12 mouse cellular contexts compared by ENCODE assay signal in genomic region chr13:75163408-75163807, GRCm38 (mm10).
DNase-seq lines count a peak whose midpoint lies in the region; ATAC-seq and TF ChIP-seq lines count a peak whose summit lies in the region.
"Had no signal": no experiment of that assay in that cellular context is flagged by ENCODE, and none has a peak within 500 bp of the region (broad histone marks: within the 10 kb centered on the region; RNA-seq: fewer than 3 reads in every experiment).

No protein-coding gene starts in this region.

- H3K4me1 ChIP-seq in forebrain, embryonic 13.5 days = no peaks in the 10 kb centered on the region
- no peaks in the 10 kb centered on the region for H3K4me1 ChIP-seq in forebrain, embryonic 12.5 days
- H3K4me1 ChIP-seq: embryonic facial prominence, embryonic 13.5 days; limb, embryonic 12.5 days had no signal

- no peaks in the 10 kb centered on the region for H3K36me3 ChIP-seq in forebrain, embryonic 13.5 days (ENCODE audit: poor library complexity, severe bottlenecking)
- no peaks in the 10 kb centered on the region for H3K36me3 ChIP-seq in forebrain, embryonic 12.5 days (replicated peaks)
- H3K36me3 ChIP-seq: embryonic facial prominence, embryonic 13.5 days; limb, embryonic 12.5 days had no signal

- no peak overlapping the region for H3K4me2 ChIP-seq in forebrain, embryonic 13.5 days
- H3K4me2 ChIP-seq in forebrain, embryonic 12.5 days = no peak overlapping the region
- H3K4me2 ChIP-seq: embryonic facial prominence, embryonic 13.5 days; limb, embryonic 12.5 days had no signal

- peak; percentile 88 for ATAC-seq in forebrain, embryonic 13.5 days
- no peak for ATAC-seq in forebrain, embryonic 12.5 days (ENCODE audit: low FRiP score)
- ATAC-seq: lung, postnatal 0 days had no signal

- H3K27me3 ChIP-seq in forebrain, embryonic 13.5 days = no peaks in the 10 kb centered on the region
- H3K27me3 ChIP-seq in forebrain, embryonic 12.5 days = no peaks in the 10 kb centered on the region
- H3K27me3 ChIP-seq: embryonic facial prominence, embryonic 13.5 days; limb, embryonic 12.5 days had no signal

- H3K4me3 ChIP-seq in forebrain, embryonic 13.5 days = no peak overlapping the region
- no peak overlapping the region for H3K4me3 ChIP-seq in forebrain, embryonic 12.5 days (replicated peaks)
- no peak overlapping the region for H3K4me3 ChIP-seq in left cerebral cortex, adult 2 months
- H3K4me3 ChIP-seq: embryonic facial prominence, embryonic 13.5 days; limb, embryonic 12.5 days had no signal

- no peak for TF ChIP-seq CTCF in left cerebral cortex, adult 2 months (IDR thresholded peaks at IDR 0.05)

- WGBS in forebrain, embryonic 13.5 days = 61% methylated on average over 1 of the region's 1 CpGs
- WGBS in forebrain, embryonic 12.5 days = 77% methylated on average over 1 of the region's 1 CpGs

- peak; percentile 8 for DNase-seq in left cerebral cortex, adult 11 months (ENCODE audit: low spot score)
- DNase-seq in left cerebral cortex, adult 2 months (ENCODE audit: extremely low spot score in 1 of 2, low spot score in 2 of 2) = no peak
- peak; percentile 8 for DNase-seq in forelimb bud, embryonic 11.5 days (ENCODE audit: low read depth, low spot score)
- DNase-seq in layer of hippocampus, postnatal 10 days (ENCODE audit: low spot score in 2 of 2) = peak; percentile 4 to 11
- DNase-seq in spleen, adult 12 weeks (ENCODE audit: low spot score) = no peak
- no peak for DNase-seq in heart, postnatal 25 days (ENCODE audit: low spot score)
- DNase-seq: heart, postnatal 14 days had no signal

- H3K27ac ChIP-seq in forebrain, embryonic 13.5 days = no peak overlapping the region
- no peak overlapping the region for H3K27ac ChIP-seq in forebrain, embryonic 12.5 days
- no peak overlapping the region for H3K27ac ChIP-seq in left cerebral cortex, adult 2 months
- H3K27ac ChIP-seq: embryonic facial prominence, embryonic 13.5 days; limb, embryonic 12.5 days had no signal

- no peaks in the 10 kb centered on the region for H3K9me3 ChIP-seq in forebrain, embryonic 13.5 days (replicated peaks)
- no peaks in the 10 kb centered on the region for H3K9me3 ChIP-seq in forebrain, embryonic 12.5 days
- H3K9me3 ChIP-seq: embryonic facial prominence, embryonic 13.5 days; limb, embryonic 12.5 days had no signal

- H3K9ac ChIP-seq in forebrain, embryonic 13.5 days = no peak overlapping the region
- H3K9ac ChIP-seq in forebrain, embryonic 12.5 days = no peak overlapping the region
- H3K9ac ChIP-seq: embryonic facial prominence, embryonic 13.5 days; limb, embryonic 12.5 days had no signal

- intact Hi-C loops in left cerebral cortex, adult 2 months (cut with DNase I) = no loop called here
- intact Hi-C loops in heart, postnatal 25 days (cut with DNase I) = no loop called here

Comparison
In these comparisons a context has a peak if more than half of its experiments do, and no peak if none do; other contexts are left out.
1. DNase-seq: peak in left cerebral cortex, adult 11 months (single experiment), forelimb bud, embryonic 11.5 days (single experiment) and layer of hippocampus, postnatal 10 days (2 of 2); none in left cerebral cortex, adult 2 months (0 of 2), spleen, adult 12 weeks (single experiment) and heart, postnatal 25 days (single experiment).